Mouse (Mus musculus): ENCODE measurements at regions not wholly inside any gene's neighbourhood (a gene's known extent, or its start where the extent isn't known, plus 50 kb on each side); places are given as distances from the start of the nearest gene placed in this dataset.

- DNase-seq (ENCODE audit: low read depth, low spot score) = no peak
These were observed 398.1 kb downstream of the Lmo4 start for GRCm38 (mm10) chr3:143806940-143807339.

- DNase-seq (ENCODE audit: low read depth, low spot score) = no peak
These were observed 407.2 kb downstream of the Lmo4 start for GRCm38 (mm10) chr3:143797850-143798249.

- no peak for DNase-seq (ENCODE audit: low read depth, low spot score)
These were observed 414.1 kb downstream of the Lmo4 start for GRCm38 (mm10) chr3:143790905-143791304.

GRCm38 (mm10) chr3:143789932-143790570 lies 415.0 kb downstream of the Lmo4 start:
- no peak for DNase-seq (ENCODE audit: low read depth, low spot score)

- no peak for DNase-seq (ENCODE audit: low read depth, low spot score)
These were observed 418.1 kb downstream of the Lmo4 start for GRCm38 (mm10) chr3:143786889-143787288.

GRCm38 (mm10) chr3:143784353-143784791 lies 420.6 kb downstream of the Lmo4 start:
- no peak for DNase-seq (ENCODE audit: low read depth, low spot score)

GRCm38 (mm10) chr3:143778161-143778560 lies 426.9 kb downstream of the Lmo4 start:
- DNase-seq (ENCODE audit: low read depth, low spot score) = no peak

GRCm38 (mm10) chr3:143759337-143759736 lies 445.7 kb downstream of the Lmo4 start:
- no peak for DNase-seq (ENCODE audit: low read depth, low spot score)

- DNase-seq (ENCODE audit: low read depth, low spot score) = no peak
These were observed 451.8 kb downstream of the Lmo4 start for GRCm38 (mm10) chr3:143753197-143753596.

- no peak for DNase-seq (ENCODE audit: low read depth, low spot score)
These were observed 452.4 kb downstream of the Lmo4 start for GRCm38 (mm10) chr3:143752660-143753059.

- no peak for DNase-seq (ENCODE audit: low read depth, low spot score)
These were observed 454.9 kb downstream of the Lmo4 start for GRCm38 (mm10) chr3:143750128-143750527.

GRCm38 (mm10) chr3:143743649-143744048 lies 461.4 kb downstream of the Lmo4 start:
- DNase-seq (ENCODE audit: low read depth, low spot score) = no peak

GRCm38 (mm10) chr3:143742786-143743571 lies 462.0 kb downstream of the Lmo4 start:
- DNase-seq (ENCODE audit: low read depth, low spot score) = no peak

- no peak for DNase-seq (ENCODE audit: low read depth, low spot score)
These were observed 466.3 kb downstream of the Lmo4 start for GRCm38 (mm10) chr3:143738676-143739075.

- no peak for DNase-seq (ENCODE audit: low read depth, low spot score)
These were observed 467.2 kb downstream of the Lmo4 start for GRCm38 (mm10) chr3:143737844-143738243.

- no peak for DNase-seq (ENCODE audit: low read depth, low spot score)
These were observed 468.2 kb downstream of the Lmo4 start for GRCm38 (mm10) chr3:143736651-143737398.

- no peak for DNase-seq (ENCODE audit: low read depth, low spot score)
These were observed 470.2 kb downstream of the Lmo4 start for GRCm38 (mm10) chr3:143734791-143735190.

GRCm38 (mm10) chr3:143732966-143733725 lies 471.9 kb downstream of the Lmo4 start:
- no peak for DNase-seq (ENCODE audit: low read depth, low spot score)

GRCm38 (mm10) chr3:143729473-143730076 lies 475.4 kb downstream of the Lmo4 start:
- DNase-seq (ENCODE audit: low read depth, low spot score) = no peak

GRCm38 (mm10) chr3:143722571-143722970 lies 482.4 kb downstream of the Lmo4 start:
- DNase-seq (ENCODE audit: low read depth, low spot score) = no peak

GRCm38 (mm10) chr3:143722082-143722481 lies 482.9 kb downstream of the Lmo4 start:
- DNase-seq (ENCODE audit: low read depth, low spot score) = no peak
